In the genomic region with DNA sequence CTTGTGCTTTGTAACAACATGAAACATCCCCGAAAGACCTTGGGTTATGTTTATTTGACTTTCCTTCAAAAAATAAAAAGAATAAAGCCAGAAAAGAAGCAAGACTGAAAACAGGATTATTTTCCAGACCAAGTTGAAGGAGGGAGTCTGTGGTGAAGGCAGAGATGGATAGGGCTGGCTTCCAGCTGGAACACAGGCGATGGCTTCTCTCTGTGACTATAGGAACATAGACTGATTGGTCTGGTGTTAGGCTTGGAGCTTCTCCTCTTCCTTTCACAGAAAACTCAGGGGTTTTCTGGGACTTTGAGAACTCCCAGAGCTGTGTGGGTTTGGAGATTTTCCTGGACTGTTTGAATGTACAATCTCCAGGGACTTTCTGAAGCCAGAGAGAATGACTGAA, we compare ENCODE assay signal across 20 mouse cellular contexts.
DNase-seq lines count a peak whose midpoint lies in the region; ATAC-seq lines count a peak whose summit lies in the region.
"Had no signal": no experiment of that assay in that cellular context is flagged by ENCODE, and none has a peak within 500 bp of the region (broad histone marks: within the 10 kb centered on the region; RNA-seq: fewer than 3 reads in every experiment).

No protein-coding gene starts in this region.

- ATAC-seq in liver, embryonic 12.5 days, result no peak
- ATAC-seq: hindbrain, embryonic 16.5 days; intestine, postnatal 0 days; liver, postnatal 0 days had no signal

- H3K27me3 ChIP-seq in heart, embryonic 10.5 days (ENCODE audit: insufficient read depth, poor library complexity, severe bottlenecking), result no peaks in the 10 kb centered on the region
- H3K27me3 ChIP-seq in liver, embryonic 12.5 days (replicated peaks), result no peaks in the 10 kb centered on the region
- H3K27me3 ChIP-seq: embryonic facial prominence, embryonic 13.5 days; limb, embryonic 15.5 days had no signal

- no peaks in the 10 kb centered on the region for H3K9me3 ChIP-seq in heart, embryonic 10.5 days
- no peaks in the 10 kb centered on the region for H3K9me3 ChIP-seq in liver, embryonic 12.5 days (replicated peaks)
- H3K9me3 ChIP-seq: embryonic facial prominence, embryonic 13.5 days; limb, embryonic 15.5 days had no signal

- H3K4me3 ChIP-seq in heart, embryonic 10.5 days, result no peak overlapping the region
- no peak overlapping the region for H3K4me3 ChIP-seq in liver, embryonic 12.5 days
- H3K4me3 ChIP-seq: embryonic facial prominence, embryonic 13.5 days; limb, embryonic 15.5 days had no signal

- H3K4me2 ChIP-seq in liver, embryonic 12.5 days, result no peak overlapping the region
- H3K4me2 ChIP-seq: embryonic facial prominence, embryonic 13.5 days; limb, embryonic 15.5 days had no signal

- 82% methylated on average over 2 of the region's 2 CpGs for WGBS in heart, embryonic 10.5 days
- WGBS in liver, embryonic 12.5 days (ENCODE audit: insufficient replicate concordance), result 76% methylated on average over 2 of the region's 2 CpGs

- no peaks in the 10 kb centered on the region for H3K36me3 ChIP-seq in heart, embryonic 10.5 days
- H3K36me3 ChIP-seq in liver, embryonic 12.5 days, result no peaks in the 10 kb centered on the region
- H3K36me3 ChIP-seq: embryonic facial prominence, embryonic 13.5 days; limb, embryonic 15.5 days had no signal

- DNase-seq in heart, adult 18-20 months, result peak; percentile 68 to 87
- no peak for DNase-seq in heart, embryonic 10.5 days (ENCODE audit: low spot score)
- peak; percentile 18 for DNase-seq in ovary, adult 18-20 months (ENCODE audit: low spot score)
- no peak for DNase-seq in ovary, postnatal 14 days (ENCODE audit: low spot score)
- DNase-seq in heart, adult 8-10 months (ENCODE audit: low spot score), result peak; percentile 66
- DNase-seq in heart, postnatal 4 days, result peak; percentile 49
- no peak for DNase-seq in frontal cortex, adult 2 months (ENCODE audit: extremely low spot score in 1 of 2, low spot score in 1 of 2)
- DNase-seq: adrenal gland, postnatal 10 days; cerebellum, adult 2 months; kidney, postnatal 25 days; layer of hippocampus, adult 9-11 months; liver, postnatal 0 days; midbrain, embryonic 14.5 days; right cerebral cortex, adult 18-20 months; thymus, postnatal 14 days had no signal

- no peak overlapping the region for H3K9ac ChIP-seq in liver, embryonic 12.5 days
- H3K9ac ChIP-seq: embryonic facial prominence, embryonic 13.5 days; limb, embryonic 15.5 days; liver, postnatal 0 days had no signal

- no peak overlapping the region for H3K27ac ChIP-seq in heart, embryonic 10.5 days
- no peak overlapping the region for H3K27ac ChIP-seq in liver, embryonic 12.5 days
- H3K27ac ChIP-seq: embryonic facial prominence, embryonic 13.5 days; limb, embryonic 15.5 days had no signal

- H3K4me1 ChIP-seq in heart, embryonic 10.5 days, result no peaks in the 10 kb centered on the region
- H3K4me1 ChIP-seq in liver, embryonic 12.5 days, result no peaks in the 10 kb centered on the region
- H3K4me1 ChIP-seq: embryonic facial prominence, embryonic 13.5 days; limb, embryonic 15.5 days had no signal

Comparison
In these comparisons a context has a peak if more than half of its experiments do, and no peak if none do; other contexts are left out.
1. DNase-seq: peak in heart, adult 18-20 months (2 of 2), ovary, adult 18-20 months (single experiment), heart, adult 8-10 months (single experiment) and heart, postnatal 4 days (single experiment); none in heart, embryonic 10.5 days (single experiment), ovary, postnatal 14 days (single experiment) and frontal cortex, adult 2 months (0 of 2).